Comparison of ENCODE assay signal across 15 mouse cellular contexts in the genomic region with DNA sequence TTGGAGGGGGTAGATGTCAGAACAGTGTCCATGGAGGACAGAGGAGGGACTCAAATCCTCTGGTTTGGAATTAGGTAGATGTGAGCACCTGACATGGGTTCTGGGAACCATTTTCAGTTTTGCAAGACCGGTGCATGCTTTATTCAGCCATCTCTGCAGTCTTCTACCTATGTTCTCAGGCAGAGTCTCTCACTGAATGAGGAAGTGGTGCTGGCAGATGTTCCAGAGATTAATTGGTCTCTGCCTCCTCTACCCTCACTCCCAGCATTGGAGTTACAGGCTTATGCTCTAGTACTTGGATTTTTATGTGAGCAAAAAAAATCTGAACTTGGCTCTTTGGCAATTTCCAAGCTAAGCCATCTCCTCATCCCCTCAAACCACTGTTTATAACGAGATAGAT.
"Had no signal": no experiment of that assay in that cellular context is flagged by ENCODE, and none has a peak within 500 bp of the region (broad histone marks: within the 10 kb centered on the region; RNA-seq: fewer than 3 reads in every experiment).

No protein-coding gene starts in this region.

- H3K4me1 ChIP-seq: megakaryocyte, embryonic 14.5 days; midbrain, embryonic 13.5 days; midbrain, embryonic 15.5 days; neural tube, embryonic 12.5 days; stomach, embryonic 15.5 days had no signal

- H3K9me3 ChIP-seq: midbrain, embryonic 13.5 days; midbrain, embryonic 15.5 days; stomach, embryonic 15.5 days had no signal

- H3K36me3 ChIP-seq: midbrain, embryonic 15.5 days; neural tube, embryonic 12.5 days; stomach, embryonic 15.5 days had no signal

- H3K4me2 ChIP-seq: lung, embryonic 14.5 days; midbrain, embryonic 11.5 days; midbrain, embryonic 13.5 days; midbrain, embryonic 15.5 days; neural tube, embryonic 12.5 days; stomach, embryonic 15.5 days had no signal

- H3K27ac ChIP-seq: midbrain, embryonic 13.5 days; midbrain, embryonic 15.5 days; neural tube, embryonic 12.5 days; stomach, embryonic 15.5 days; stomach, postnatal 0 days had no signal

- DNase-seq: lung, adult 18-20 months; lung, embryonic 14.5 days; lung, postnatal 10 days; lung, postnatal 4 days; right cerebral cortex, postnatal 14 days; thymus, adult 2 months; thymus, postnatal 25 days; thymus, postnatal 4 days had no signal

- H3K27me3 ChIP-seq: megakaryocyte, embryonic 14.5 days; midbrain, embryonic 13.5 days; midbrain, embryonic 15.5 days; neural tube, embryonic 12.5 days; stomach, embryonic 15.5 days had no signal

- ATAC-seq: midbrain, embryonic 13.5 days; midbrain, embryonic 15.5 days had no signal

- H3K9ac ChIP-seq: lung, embryonic 14.5 days; midbrain, embryonic 13.5 days; midbrain, embryonic 15.5 days; neural tube, embryonic 12.5 days; stomach, embryonic 15.5 days had no signal

- H3K4me3 ChIP-seq: megakaryocyte, embryonic 14.5 days; midbrain, embryonic 13.5 days; midbrain, embryonic 15.5 days; neural tube, embryonic 12.5 days; stomach, embryonic 15.5 days had no signal
